In genomic region chr13:107073039-107073620, GRCm38 (mm10) we compare ENCODE assay signal across 8 mouse cellular contexts. TPM values are rescaled to one million over a fixed set of nuclear protein-coding genes. Genes with fewer than 3 reads are reported as not detected.
DNase-seq lines count a peak whose midpoint lies in the region; ATAC-seq lines count a peak whose summit lies in the region.

No protein-coding gene starts in this region.

- no peaks in the 10 kb centered on the region for H3K36me3 ChIP-seq in embryonic facial prominence, embryonic 11.5 days (replicated peaks; ENCODE audit: control insufficient read depth, insufficient read depth, low read depth, low read length)
- H3K36me3 ChIP-seq in hindbrain, embryonic 11.5 days (ENCODE audit: control insufficient read depth, insufficient read depth, low read length) = no peaks in the 10 kb centered on the region
- H3K36me3 ChIP-seq in limb, embryonic 12.5 days = no peaks in the 10 kb centered on the region
- H3K36me3 ChIP-seq in neural tube, embryonic 14.5 days (ENCODE audit: control insufficient read depth, insufficient read depth, low read length) = no peaks in the 10 kb centered on the region

- peak; percentile 68 for ATAC-seq in embryonic facial prominence, embryonic 11.5 days (replicated peaks; ENCODE audit: insufficient number of reproducible peaks, low FRiP score, low TSS enrichment, low read depth)
- ATAC-seq in hindbrain, embryonic 11.5 days (ENCODE audit: low FRiP score) = peak; percentile 76
- peak; percentile 66; the same call in 1 of the 2 replicates for ATAC-seq in limb, embryonic 12.5 days (ENCODE audit: insufficient number of reproducible peaks, insufficient read depth, low FRiP score, low TSS enrichment, low read depth)
- peak; percentile 82 for ATAC-seq in neural tube, embryonic 14.5 days (ENCODE audit: low read depth)

- peak overlapping the region; percentile 36 for H3K4me2 ChIP-seq in embryonic facial prominence, embryonic 11.5 days (ENCODE audit: low read depth, low read length)
- peak overlapping the region; percentile 40 for H3K4me2 ChIP-seq in hindbrain, embryonic 11.5 days (replicated peaks; ENCODE audit: low read depth, low read length)
- H3K4me2 ChIP-seq in limb, embryonic 12.5 days = peak overlapping the region; percentile 61
- H3K4me2 ChIP-seq in neural tube, embryonic 14.5 days (ENCODE audit: low read depth, low read length) = peak overlapping the region; percentile 63

- 2% methylated on average over 14 of the region's 14 CpGs for WGBS in embryonic facial prominence, embryonic 11.5 days
- whole genome bisulfite sequencing in hindbrain, embryonic 11.5 days = 0% methylated on average over 14 of the region's 14 CpGs
- 5% methylated on average over 14 of the region's 14 CpGs for WGBS in limb, embryonic 12.5 days
- WGBS in neural tube, embryonic 14.5 days = 2% methylated on average over 14 of the region's 14 CpGs

- peak; percentile 31 for DNase-seq in right cerebral cortex, adult 18-20 months
- no peak for DNase-seq in right cerebral cortex, postnatal 14 days
- peak; percentile 52 for DNase-seq in embryonic facial prominence, embryonic 11.5 days (ENCODE audit: low spot score)
- peak; percentile 60 for DNase-seq in hindbrain, embryonic 11.5 days (ENCODE audit: low spot score)
- DNase-seq in ovary, postnatal 14 days (ENCODE audit: low spot score) = no peak
- DNase-seq in yolk sac, embryonic 10.5 days (ENCODE audit: low spot score) = no peak

- no peak overlapping the region for H3K9ac ChIP-seq in embryonic facial prominence, embryonic 11.5 days (replicated peaks; ENCODE audit: low read length)
- 0 out of 2 replicates have a peak overlapping the region, but pooled peaks have one; percentile 12 for H3K9ac ChIP-seq in hindbrain, embryonic 11.5 days (ENCODE audit: low read depth, low read length)
- H3K9ac ChIP-seq in limb, embryonic 12.5 days (replicated peaks) = 0 out of 2 replicates have a peak overlapping the region, but pooled peaks have one; percentile 19
- peak overlapping the region; percentile 51; the same call in 1 of the 2 replicates for H3K9ac ChIP-seq in neural tube, embryonic 14.5 days (replicated peaks; ENCODE audit: low read depth, low read length)

- H3K4me1 ChIP-seq in embryonic facial prominence, embryonic 11.5 days (ENCODE audit: control insufficient read depth, insufficient read depth, low read length) = no peaks in the 10 kb centered on the region
- no peaks in the 10 kb centered on the region for H3K4me1 ChIP-seq in hindbrain, embryonic 11.5 days (replicated peaks; ENCODE audit: control insufficient read depth, insufficient read depth, low read length)
- H3K4me1 ChIP-seq in limb, embryonic 12.5 days (replicated peaks) = peaks cover 7% of the 10 kb centered on the region; the same call in 1 of the 2 replicates
- H3K4me1 ChIP-seq in neural tube, embryonic 14.5 days (ENCODE audit: control insufficient read depth, insufficient read depth, low read length) = peaks cover 11% of the 10 kb centered on the region; the same call in 1 of the 2 replicates

- no peaks in the 10 kb centered on the region for H3K27me3 ChIP-seq in embryonic facial prominence, embryonic 11.5 days (ENCODE audit: control insufficient read depth, insufficient read depth, low read length)
- H3K27me3 ChIP-seq in hindbrain, embryonic 11.5 days (ENCODE audit: control insufficient read depth, insufficient read depth, low read length) = no peaks in the 10 kb centered on the region
- H3K27me3 ChIP-seq in limb, embryonic 12.5 days = no peaks in the 10 kb centered on the region
- H3K27me3 ChIP-seq in neural tube, embryonic 14.5 days (ENCODE audit: control insufficient read depth, insufficient read depth, low read length) = no peaks in the 10 kb centered on the region

- peak overlapping the region; percentile 12 for H3K4me3 ChIP-seq in embryonic facial prominence, embryonic 11.5 days (ENCODE audit: low read depth, low read length)
- peak overlapping the region; percentile 14 for H3K4me3 ChIP-seq in hindbrain, embryonic 11.5 days (ENCODE audit: low read depth, low read length)
- peak overlapping the region; percentile 29 for H3K4me3 ChIP-seq in limb, embryonic 12.5 days (replicated peaks)
- peak overlapping the region; percentile 29 for H3K4me3 ChIP-seq in neural tube, embryonic 14.5 days (ENCODE audit: low read depth, low read length)

- H3K9me3 ChIP-seq in embryonic facial prominence, embryonic 11.5 days (replicated peaks; ENCODE audit: control insufficient read depth, low read length) = no peaks in the 10 kb centered on the region
- H3K9me3 ChIP-seq in hindbrain, embryonic 11.5 days (ENCODE audit: control insufficient read depth, low read length) = no peaks in the 10 kb centered on the region
- no peaks in the 10 kb centered on the region for H3K9me3 ChIP-seq in limb, embryonic 12.5 days
- no peaks in the 10 kb centered on the region for H3K9me3 ChIP-seq in neural tube, embryonic 14.5 days (ENCODE audit: control insufficient read depth, low read length)

- H3K27ac ChIP-seq in embryonic facial prominence, embryonic 11.5 days (replicated peaks; ENCODE audit: low read depth, low read length) = no peak overlapping the region
- H3K27ac ChIP-seq in hindbrain, embryonic 11.5 days (ENCODE audit: low read depth, low read length) = no peak overlapping the region
- no peak overlapping the region for H3K27ac ChIP-seq in limb, embryonic 12.5 days
- H3K27ac ChIP-seq in neural tube, embryonic 14.5 days (ENCODE audit: low read depth, low read length) = 0 out of 2 replicates have a peak overlapping the region, but pooled peaks have one; percentile 44

RNA-seq across cellular contexts. Expression of gene Kif2a, which starts 51.2 kb away (rescaled TPM):
- 25.7 and 28.6 TPM in 2 replicates for polyA plus RNA-seq in embryonic facial prominence, embryonic 11.5 days (2014; fragmentation: Nextera tagmentation; extraction: Ambion mirVana)
- 29.7 and 30.5 TPM in 2 replicates for polyA plus RNA-seq in hindbrain, embryonic 11.5 days (2014; fragmentation: Nextera tagmentation; extraction: Ambion mirVana)
- 20.3 and 23.5 TPM in 2 replicates for polyA plus RNA-seq in limb, embryonic 12.5 days (2016; fragmentation: Nextera tagmentation; extraction: Ambion mirVana)
- 46.2 and 57.4 TPM in 2 replicates for polyA plus RNA-seq in neural tube, embryonic 14.5 days (2014; fragmentation: Nextera tagmentation; extraction: Ambion mirVana)

Comparison
In these comparisons a context has a peak if more than half of its experiments do, and no peak if none do; other contexts are left out.
1. DNase-seq: peak in right cerebral cortex, adult 18-20 months (single experiment), embryonic facial prominence, embryonic 11.5 days (single experiment) and hindbrain, embryonic 11.5 days (single experiment); none in right cerebral cortex, postnatal 14 days (single experiment), ovary, postnatal 14 days (single experiment) and yolk sac, embryonic 10.5 days (single experiment).
2. Peak in every context shown above with its lines, with median percentiles within 50 percentile points of each other: ATAC-seq, H3K4me2 ChIP-seq and H3K4me3 ChIP-seq.